Mouse (Mus musculus) C2C12 (cell line): ENCODE data around the gene Gm7168.

Experiments
- CTCF ChIP-seq: IDR thresholded peaks from one replicate; pipeline ENCODE4 v1.5.1; 2011; ENCODE audit not compliant: control insufficient read depth, insufficient read depth, insufficient read length
- MAX ChIP-seq: IDR thresholded peaks from one replicate; pipeline ENCODE4 v1.6.1; 2011; ENCODE audit warnings: mild to moderate bottlenecking, control low read depth

GRCm38 (mm10) chr17:13923418-13923817 lies 24.8 kb upstream of the Gm7168 start:
- TF ChIP-seq CTCF (no peak), MAX (no peak)
